Mouse (Mus musculus) kidney, postnatal 0 days (tissue): ENCODE results near the gene Dzank1. TPM values are rescaled to one million over a fixed set of nuclear protein-coding genes. Genes with fewer than 3 reads are reported as not detected.

Source experiments
- ATAC-seq: fragments of 200-750 bp; cut with Nextera tagmentation; replicated peaks from 2 replicates; pipeline ENCODE4 v1.8.0; 2017; ENCODE audit warnings: low read depth, moderate number of reproducible peaks, moderate TSS enrichment, moderate library complexity; ENCODE audit not compliant: low FRiP score
- DNase-seq: peaks from one replicate; pipeline ENCODE4 v3.0.0-alpha.2; 2016; ENCODE audit warnings: low spot score
- H3K27ac ChIP-seq: fragments of 300-500 bp; sonication (generic); 2 replicates; pipeline ENCODE4 v1.5.1; 2014; ENCODE audit warnings: mild to moderate bottlenecking
- H3K27me3 ChIP-seq: fragments of 300-500 bp; sonication (generic); 2 replicates; pipeline ENCODE4 v1.6.1; 2014; ENCODE audit warnings: low read length, mixed read lengths; ENCODE audit not compliant: insufficient read depth
- H3K36me3 ChIP-seq: fragments of 300-500 bp; sonication (generic); 2 replicates; pipeline ENCODE4 v1.6.1; 2014; ENCODE audit warnings: low read length, mixed read lengths; ENCODE audit not compliant: insufficient read depth
- H3K4me1 ChIP-seq: fragments of 300-500 bp; sonication (generic); replicated peaks from 2 replicates; pipeline ENCODE4 v1.6.1; 2014; ENCODE audit warnings: antibody characterized with exemption, low read length, mixed read lengths; ENCODE audit not compliant: insufficient read depth
- H3K4me2 ChIP-seq: fragments of 300-500 bp; sonication (generic); 2 replicates; pipeline ENCODE4 v1.6.1; 2014; ENCODE audit warnings: mild to moderate bottlenecking, low read length, moderate library complexity, mixed read lengths
- H3K4me3 ChIP-seq: fragments of 300-500 bp; sonication (generic); replicated peaks from 2 replicates; pipeline ENCODE4 v1.5.1; 2014; ENCODE audit warnings: low read depth, low read length
- H3K9ac ChIP-seq: fragments of 300-500 bp; sonication (generic); 2 replicates; pipeline ENCODE4 v1.6.1; 2014; ENCODE audit warnings: low read depth, low read length
- H3K9me3 ChIP-seq: fragments of 300-500 bp; sonication (generic); replicated peaks from 2 replicates; pipeline ENCODE4 v1.6.1; 2016; ENCODE audit warnings: low read length, inconsistent platforms, mixed read lengths
- CTCF ChIP-seq: IDR thresholded peaks from 2 replicates; pipeline ENCODE4 v1.5.1; 2016; ENCODE audit warnings: antibody characterized with exemption, low read depth, mild to moderate bottlenecking, moderate library complexity
- WGBS: fragments of 180-500 bp; shearing (Covaris S2); extraction: QIAGEN DNeasy Blood & Tissue Kit; methylation state at CpG from one replicate; pipeline ENCODE4 v1.1.7; 2014; 5-methylcytosine and 5-hydroxymethylcytosine counted together
- polyA plus RNA-seq: library from polyadenylated mRNA; unstranded; fragments of >200 nt; fragmentation: Nextera tagmentation; extraction: Ambion mirVana; gene quantifications from 2 replicates; pipeline ENCODE4 v1.2.1, GENCODE M21; 2015

Gene Dzank1
- polyA plus RNA-seq, 1 experiment from 2014 or later: 1.7 TPM

GRCm38 (mm10) chr2:144527821-144528174, 584 bp upstream of the Dzank1 start:
- Histone ChIP-seq H3K27ac (peak overlapping the region; percentile 86), H3K9me3 (no peaks in the 10 kb centered on the region), H3K36me3 (0 out of 2 replicates have a peak, but pooled peaks cover 6% of the 10 kb centered on the region), H3K4me2 (peak overlapping the region; percentile 81), H3K9ac (peak overlapping the region; percentile 89), H3K4me1 (no peaks in the 10 kb centered on the region), H3K4me3 (peak overlapping the region; percentile 79), H3K27me3 (no peaks in the 10 kb centered on the region)
- DNase-seq: no peak
- WGBS: under 1% methylated on average over 25 of the region's 25 CpGs
- peak; percentile 40; the same call in 1 of the 2 replicates for ATAC-seq
- no peak for TF ChIP-seq CTCF

- Histone ChIP-seq H3K4me1 (no peaks in the 10 kb centered on the region), H3K4me2 (no peak overlapping the region), H3K4me3 (no peak overlapping the region), H3K27me3 (no peaks in the 10 kb centered on the region), H3K9me3 (no peaks in the 10 kb centered on the region), H3K36me3 (no peaks in the 10 kb centered on the region), H3K27ac (no peak overlapping the region), H3K9ac (no peak overlapping the region)
- ATAC-seq (no peak), DNase-seq (no peak)
- 55% methylated on average over 10 of the region's 10 CpGs for WGBS
- no peak for TF ChIP-seq CTCF
Measured at GRCm38 (mm10) chr2:144525856-144526255, 1.4 kb downstream of the Dzank1 start.

- Histone ChIP-seq H3K4me3 (no peak overlapping the region), H3K9me3 (no peaks in the 10 kb centered on the region), H3K27me3 (no peaks in the 10 kb centered on the region), H3K27ac (no peak overlapping the region), H3K36me3 (no peaks in the 10 kb centered on the region), H3K4me2 (no peak overlapping the region), H3K4me1 (no peaks in the 10 kb centered on the region), H3K9ac (no peak overlapping the region)
- no peak for DNase-seq
- 78% methylated on average over 3 of the region's 3 CpGs for WGBS
- no peak for ATAC-seq
- no peak for TF ChIP-seq CTCF
Measured at GRCm38 (mm10) chr2:144519772-144520171, 7.4 kb downstream of the Dzank1 start.

GRCm38 (mm10) chr2:144514619-144515018, 12.6 kb downstream of the Dzank1 start:
- ATAC-seq: no peak
- no peak for DNase-seq
- no peaks in the 10 kb centered on the region for H3K36me3 ChIP-seq
- no peak overlapping the region for H3K4me2 ChIP-seq
- no peak overlapping the region for H3K27ac ChIP-seq
- H3K9ac ChIP-seq: no peak overlapping the region
- H3K4me3 ChIP-seq: no peak overlapping the region
- H3K27me3 ChIP-seq: no peaks in the 10 kb centered on the region
- no peaks in the 10 kb centered on the region for H3K9me3 ChIP-seq
- WGBS: 73% methylated on average over 3 of the region's 3 CpGs
- no peak for TF ChIP-seq CTCF
- no peaks in the 10 kb centered on the region for H3K4me1 ChIP-seq

GRCm38 (mm10) chr2:144502134-144502533, 25.1 kb downstream of the Dzank1 start:
- no peak for DNase-seq
- H3K4me3 ChIP-seq: no peak overlapping the region
- WGBS: 85% methylated on average over 6 of the region's 6 CpGs
- no peak overlapping the region for H3K27ac ChIP-seq
- H3K9ac ChIP-seq: no peak overlapping the region
- no peaks in the 10 kb centered on the region for H3K4me1 ChIP-seq
- H3K36me3 ChIP-seq: no peaks in the 10 kb centered on the region
- ATAC-seq: no peak
- H3K9me3 ChIP-seq: no peaks in the 10 kb centered on the region
- no peaks in the 10 kb centered on the region for H3K27me3 ChIP-seq
- TF ChIP-seq CTCF: no peak
- H3K4me2 ChIP-seq: no peak overlapping the region

- no peaks in the 10 kb centered on the region for H3K27me3 ChIP-seq
- H3K4me1 ChIP-seq: no peaks in the 10 kb centered on the region
- TF ChIP-seq CTCF: no peak
- 90% methylated on average over 5 of the region's 5 CpGs for WGBS
- no peak overlapping the region for H3K27ac ChIP-seq
- DNase-seq (no peak), ATAC-seq (no peak)
- H3K9ac ChIP-seq: no peak overlapping the region
- H3K4me2 ChIP-seq: no peak overlapping the region
- H3K4me3 ChIP-seq: no peak overlapping the region
- H3K36me3 ChIP-seq: no peaks in the 10 kb centered on the region
- no peaks in the 10 kb centered on the region for H3K9me3 ChIP-seq
Measured at GRCm38 (mm10) chr2:144489342-144489741, 37.9 kb downstream of the Dzank1 start.

GRCm38 (mm10) chr2:144487476-144487875, 39.7 kb downstream of the Dzank1 start:
- 50% methylated on average over 6 of the region's 6 CpGs for WGBS
- no peaks in the 10 kb centered on the region for H3K9me3 ChIP-seq
- no peaks in the 10 kb centered on the region for H3K36me3 ChIP-seq
- H3K27ac ChIP-seq: no peak overlapping the region
- DNase-seq: peak; percentile 4
- no peak overlapping the region for H3K4me2 ChIP-seq
- no peak for TF ChIP-seq CTCF
- H3K9ac ChIP-seq: no peak overlapping the region
- no peaks in the 10 kb centered on the region for H3K4me1 ChIP-seq
- no peak overlapping the region for H3K4me3 ChIP-seq
- no peaks in the 10 kb centered on the region for H3K27me3 ChIP-seq
- no peak for ATAC-seq
